Mouse (Mus musculus) heart, adult 2 months (tissue): ENCODE data around the gene Fam193b.
A peak's percentile ranks its signal among the peaks of the same experiment; 100 is the strongest.

Experiments
- CTCF ChIP-seq: fragments of 200-600 bp; IDR thresholded peaks from 2 replicates; pipeline ENCODE4 v1.8.1; 2022; ENCODE audit warnings: antibody characterized with exemption, mild to moderate bottlenecking, moderate library complexity
- EP300 ChIP-seq: fragments of 200-500 bp; IDR thresholded peaks from 2 replicates; pipeline ENCODE4 v1.6.1; 2011; ENCODE audit warnings: low read depth, low read length, control low read depth; ENCODE audit not compliant: insufficient read depth
- POLR2A ChIP-seq: fragments of 200-500 bp; IDR thresholded peaks from 2 replicates; pipeline ENCODE4 v1.6.1; 2011; ENCODE audit warnings: mild to moderate bottlenecking, low read depth, low read length, control low read depth; ENCODE audit not compliant: insufficient read depth

GRCm38 (mm10) chr13:55601611-55602010, 30.7 kb upstream of the Fam193b start:
- TF ChIP-seq POLR2A (no peak), CTCF (no peak; the same call in none of the 2 replicates), EP300 (0 out of 2 replicates have a peak, but pooled peaks have one; percentile 55)
